Mouse (Mus musculus): Measurements from ENCODE around the gene Ank3. TPM values are rescaled to one million over a fixed set of nuclear protein-coding genes. Genes with fewer than 3 reads are reported as not detected.

Gene Ank3
- polyA plus RNA-seq, 2 experiments: 3.1 to 5.3 TPM

DNA sequence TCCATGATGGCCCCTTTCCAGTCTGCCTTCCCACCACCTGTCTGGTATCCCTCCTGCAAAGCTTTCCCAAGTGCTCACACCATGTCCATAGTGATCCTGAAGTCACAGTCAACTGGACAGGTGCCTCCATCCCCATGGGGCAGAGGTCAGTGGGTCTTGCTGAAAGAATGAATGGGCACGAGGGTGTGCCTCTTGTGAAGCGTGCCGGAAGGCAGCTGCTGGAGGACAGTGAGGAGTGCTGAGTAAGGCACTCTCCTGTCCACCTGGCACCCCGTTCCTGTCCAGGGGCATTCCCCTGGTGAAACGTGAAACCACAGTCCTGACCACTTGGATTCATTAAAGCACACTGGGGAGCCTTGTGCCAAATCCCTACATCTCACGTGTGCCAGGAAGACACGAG is 337.7 kb downstream of the Ank3 start:
- 54% methylated on average over 7 of the region's 7 CpGs for WGBS (ENCODE audit: insufficient replicate concordance)
- TF ChIP-seq EP300 (IDR thresholded peaks at IDR 0.05; ENCODE audit: low read depth): no peak
- TF ChIP-seq CTCF (IDR thresholded peaks at IDR 0.05; ENCODE audit: low read depth): no peak
- no peak for ATAC-seq (ENCODE audit: insufficient read depth)

DNA sequence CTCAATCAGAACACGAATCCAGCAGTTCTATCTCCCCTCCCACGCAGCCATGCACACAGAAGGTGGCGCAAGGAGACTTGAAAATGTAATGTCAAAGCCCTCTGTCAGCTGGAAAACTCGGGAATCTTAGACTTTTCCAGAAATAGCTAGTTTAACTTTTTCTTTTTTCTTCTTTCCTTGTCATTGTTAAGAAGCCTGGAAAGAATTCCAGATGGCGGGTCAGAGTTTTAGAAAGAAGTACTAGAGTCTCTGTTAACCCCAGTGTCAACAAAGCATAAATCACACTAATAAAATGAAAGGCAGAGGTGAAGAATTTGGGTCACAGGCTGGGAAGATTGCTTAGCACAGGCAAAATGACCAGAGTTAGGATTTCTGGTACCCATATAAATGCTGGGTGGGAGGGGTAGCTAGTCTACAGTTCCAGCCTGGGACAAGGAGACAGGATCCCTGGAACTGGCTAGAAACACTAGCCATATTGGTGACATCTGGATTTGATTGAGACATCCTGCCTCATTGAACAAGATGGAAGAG is 340.2 kb downstream of the Ank3 start:
- WGBS (ENCODE audit: insufficient replicate concordance): 44% methylated on average over 5 of the region's 5 CpGs
- Histone ChIP-seq H3K9me3 (ENCODE audit: control insufficient read depth, low read length) (no peaks in the 10 kb centered on the region), H3K27ac (no peak overlapping the region), H3K4me1 (replicated peaks; ENCODE audit: control insufficient read depth in 2 of 2, insufficient read depth in 2 of 2, low read length in 1 of 2) (no peaks in the 10 kb centered on the region), H3K9ac (replicated peaks) (no peak overlapping the region), H3K4me2 (ENCODE audit: low read depth) (no peak overlapping the region), H3K4me3 (ENCODE audit: insufficient read depth in 1 of 2, low read depth in 2 of 2, low read length in 2 of 2) (no peak overlapping the region), H3K27me3 (ENCODE audit: control insufficient read depth, insufficient read depth, low read length) (no peaks in the 10 kb centered on the region), H3K36me3 (replicated peaks; ENCODE audit: control insufficient read depth, insufficient read depth, low read depth) (no peaks in the 10 kb centered on the region)
- TF ChIP-seq EP300 (IDR thresholded peaks at IDR 0.05; ENCODE audit: low read depth) (no peak), CTCF (IDR thresholded peaks at IDR 0.05; ENCODE audit: low read depth) (no peak)
- DNase-seq (ENCODE audit: low read depth in 3 of 3, low spot score in 3 of 3) (no peak), ATAC-seq (ENCODE audit: insufficient read depth) (no peak)

More for the DNA sequence above, 337.7 kb downstream of the Ank3 start:
- Histone ChIP-seq H3K4me1 (replicated peaks; ENCODE audit: control insufficient read depth in 2 of 2, insufficient read depth in 2 of 2, low read length in 1 of 2) (no peaks in the 10 kb centered on the region), H3K4me3 (ENCODE audit: insufficient read depth in 1 of 2, low read depth in 2 of 2, low read length in 2 of 2) (no peak overlapping the region), H3K27me3 (ENCODE audit: control insufficient read depth, insufficient read depth, low read length) (no peaks in the 10 kb centered on the region), H3K9ac (replicated peaks) (no peak overlapping the region), H3K36me3 (replicated peaks; ENCODE audit: control insufficient read depth, insufficient read depth, low read depth) (no peaks in the 10 kb centered on the region), H3K4me2 (ENCODE audit: low read depth) (no peak overlapping the region), H3K9me3 (ENCODE audit: control insufficient read depth, low read length) (no peaks in the 10 kb centered on the region), H3K27ac (no peak overlapping the region)
- DNase-seq (ENCODE audit: low read depth in 3 of 3, low spot score in 3 of 3): no peak

DNA sequence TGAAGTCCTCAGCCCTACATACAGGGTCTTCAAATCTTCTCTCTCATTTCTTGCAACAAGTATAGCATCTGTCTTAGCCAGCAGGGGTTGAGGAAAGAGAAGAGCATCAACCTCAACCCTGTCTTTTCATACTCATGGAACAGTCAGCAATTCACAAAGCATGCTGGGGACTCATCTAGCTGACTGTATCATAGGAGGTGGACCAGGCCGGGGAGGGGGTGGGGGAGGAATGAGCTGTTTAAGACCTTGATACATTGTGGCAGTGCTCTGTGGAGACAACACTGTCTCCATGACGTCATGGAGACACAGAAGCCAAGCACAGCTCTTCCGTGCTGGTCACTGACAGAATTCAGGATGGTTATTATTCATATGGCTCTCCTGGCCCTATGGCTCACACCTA is 344.0 kb downstream of the Ank3 start:
- peaks cover 0 to 5% of the 10 kb centered on the region in 2 experiments; a peak in 1 of 4 replicates for H3K4me1 ChIP-seq (replicated peaks; ENCODE audit: control insufficient read depth in 2 of 2, insufficient read depth in 2 of 2, low read length in 1 of 2)
- no peak for ATAC-seq (ENCODE audit: insufficient read depth)
- H3K4me3 ChIP-seq (ENCODE audit: insufficient read depth in 1 of 2, low read depth in 2 of 2, low read length in 2 of 2): no peak overlapping the region
- no peak overlapping the region for H3K4me2 ChIP-seq (ENCODE audit: low read depth)
- H3K36me3 ChIP-seq (replicated peaks; ENCODE audit: control insufficient read depth, insufficient read depth, low read depth): no peaks in the 10 kb centered on the region
- 56% methylated on average over 3 of the region's 3 CpGs for WGBS (ENCODE audit: insufficient replicate concordance)
- no peak overlapping the region for H3K9ac ChIP-seq (replicated peaks)
- no peak overlapping the region for H3K27ac ChIP-seq
- no peak for DNase-seq (ENCODE audit: low read depth in 3 of 3, low spot score in 3 of 3)
- no peaks in the 10 kb centered on the region for H3K9me3 ChIP-seq (ENCODE audit: control insufficient read depth, low read length)
- TF ChIP-seq EP300 (IDR thresholded peaks at IDR 0.05; ENCODE audit: low read depth) (no peak), CTCF (IDR thresholded peaks at IDR 0.05; ENCODE audit: low read depth) (no peak)
- no peaks in the 10 kb centered on the region for H3K27me3 ChIP-seq (ENCODE audit: control insufficient read depth, insufficient read depth, low read length)

GRCm38 (mm10) chr10:69744181-69744580 is 345.6 kb downstream of the Ank3 start:
- H3K4me2 ChIP-seq (ENCODE audit: low read depth): no peak overlapping the region
- 43% methylated on average over 8 of the region's 8 CpGs for WGBS (ENCODE audit: insufficient replicate concordance)
- DNase-seq (ENCODE audit: low read depth in 3 of 3, low spot score in 3 of 3): no peak

GRCm38 (mm10) chr10:69744871-69745270 is 346.3 kb downstream of the Ank3 start:
- no peak overlapping the region for H3K4me2 ChIP-seq (ENCODE audit: low read depth)
- H3K36me3 ChIP-seq (replicated peaks; ENCODE audit: control insufficient read depth, insufficient read depth, low read depth): no peaks in the 10 kb centered on the region
- ATAC-seq (ENCODE audit: insufficient read depth) (no peak), DNase-seq (ENCODE audit: low read depth in 3 of 3, low spot score in 3 of 3) (no peak)
- no peaks in the 10 kb centered on the region for H3K9me3 ChIP-seq (ENCODE audit: control insufficient read depth, low read length)
- no peaks in the 10 kb centered on the region for H3K27me3 ChIP-seq (ENCODE audit: control insufficient read depth, insufficient read depth, low read length)
- H3K4me1 ChIP-seq (replicated peaks; ENCODE audit: control insufficient read depth in 2 of 2, insufficient read depth in 2 of 2, low read length in 1 of 2): peaks cover 0 to 5% of the 10 kb centered on the region in 2 experiments; a peak in 1 of 4 replicates
- 65% methylated on average over 5 of the region's 5 CpGs for WGBS (ENCODE audit: insufficient replicate concordance)
- no peak for TF ChIP-seq CTCF (IDR thresholded peaks at IDR 0.05; ENCODE audit: low read depth)
- TF ChIP-seq EP300 (IDR thresholded peaks at IDR 0.05; ENCODE audit: low read depth): no peak
- no peak overlapping the region for H3K4me3 ChIP-seq (ENCODE audit: insufficient read depth in 1 of 2, low read depth in 2 of 2, low read length in 2 of 2)
- H3K9ac ChIP-seq (replicated peaks): no peak overlapping the region
- H3K27ac ChIP-seq: no peak overlapping the region

More at GRCm38 (mm10) chr10:69744181-69744580, 345.6 kb downstream of the Ank3 start:
- no peak for TF ChIP-seq CTCF (IDR thresholded peaks at IDR 0.05; ENCODE audit: low read depth)
- TF ChIP-seq EP300 (IDR thresholded peaks at IDR 0.05; ENCODE audit: low read depth): no peak
- Histone ChIP-seq H3K9me3 (ENCODE audit: control insufficient read depth, low read length) (no peaks in the 10 kb centered on the region), H3K4me1 (replicated peaks; ENCODE audit: control insufficient read depth in 2 of 2, insufficient read depth in 2 of 2, low read length in 1 of 2) (peaks cover 0 to 5% of the 10 kb centered on the region in 2 experiments; a peak in 1 of 4 replicates), H3K9ac (replicated peaks) (no peak overlapping the region), H3K4me3 (ENCODE audit: insufficient read depth in 1 of 2, low read depth in 2 of 2, low read length in 2 of 2) (no peak overlapping the region), H3K27me3 (ENCODE audit: control insufficient read depth, insufficient read depth, low read length) (no peaks in the 10 kb centered on the region), H3K36me3 (replicated peaks; ENCODE audit: control insufficient read depth, insufficient read depth, low read depth) (no peaks in the 10 kb centered on the region), H3K27ac (no peak overlapping the region)
- no peak for ATAC-seq (ENCODE audit: insufficient read depth)
